Mouse (Mus musculus) MEL (cell line): Measurements from ENCODE around the gene Pbx3.

Experiments
- CHD1 ChIP-seq: IDR thresholded peaks from 2 replicates; pipeline ENCODE4 v1.6.1; 2012; ENCODE audit warnings: low read depth, mild to moderate bottlenecking, inconsistent platforms, low read length, improper control_type of control experiment
- E2F4 ChIP-seq: IDR thresholded peaks from 2 replicates; pipeline ENCODE4 v1.6.1; 2011; ENCODE audit warnings: low read depth, low read length, improper control_type of control experiment, borderline replicate concordance
- GATA1 ChIP-seq: IDR thresholded peaks from 2 replicates; pipeline ENCODE4 v1.6.1; 2011; ENCODE audit warnings: low read depth, low read length, improper control_type of control experiment
- MAX ChIP-seq: IDR thresholded peaks from 2 replicates; pipeline ENCODE4 v1.6.1; 2011; ENCODE audit warnings: low read length, improper control_type of control experiment
- MAZ ChIP-seq: IDR thresholded peaks from 2 replicates; pipeline ENCODE4 v1.6.1; 2012; ENCODE audit warnings: low read depth, mild to moderate bottlenecking, inconsistent platforms, low read length, improper control_type of control experiment
- MEF2A ChIP-seq: IDR thresholded peaks from 2 replicates; pipeline ENCODE4 v1.6.1; 2014; ENCODE audit warnings: low read depth, mild to moderate bottlenecking, inconsistent platforms, low read length, improper control_type of control experiment; ENCODE audit not compliant: poor library complexity, insufficient replicate concordance, severe bottlenecking; ENCODE audit errors: extremely low read depth
- POLR2A ChIP-seq, 2 experiments: IDR thresholded peaks; 2 replicates each; pipeline ENCODE4 v1.6.1; 2011 to 2012; ENCODE audit warnings: low read length in 2 of 2, mild to moderate bottlenecking in 2 of 2, control low read depth in 1 of 2, improper control_type of control experiment in 1 of 2, low read depth in 1 of 2, moderate library complexity in 1 of 2; ENCODE audit not compliant: control insufficient read depth in 1 of 2, insufficient read depth in 1 of 2, poor library complexity in 1 of 2
- RAD21 ChIP-seq: IDR thresholded peaks from 2 replicates; pipeline ENCODE4 v1.6.1; 2011; ENCODE audit warnings: mild to moderate bottlenecking, low read depth, low read length, improper control_type of control experiment
- ZNF384 ChIP-seq: IDR thresholded peaks from 2 replicates; pipeline ENCODE4 v1.6.1; 2012; ENCODE audit warnings: low read depth, mild to moderate bottlenecking, inconsistent platforms, low read length, improper control_type of control experiment

DNA sequence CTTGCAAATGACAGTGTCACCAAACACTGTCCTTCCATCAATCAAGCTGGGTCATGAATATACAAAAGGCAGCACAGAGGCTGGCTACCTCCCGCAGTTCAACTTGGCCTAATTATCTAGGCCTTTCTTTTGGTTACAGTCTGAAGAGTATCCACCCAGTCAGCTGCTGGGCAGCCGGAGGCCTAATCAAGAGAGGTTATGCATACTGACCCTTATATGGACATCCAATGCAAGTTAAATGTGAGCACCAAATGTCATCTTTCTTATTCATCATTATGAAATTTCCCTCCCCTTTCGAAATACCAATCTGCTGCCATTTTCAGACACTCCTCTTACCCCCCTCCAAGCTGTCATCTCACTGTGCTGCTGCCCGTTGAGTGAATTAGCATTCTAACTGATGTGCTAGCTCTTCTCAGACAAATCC lies 112.3 kb downstream of the Pbx3 start:
- TF ChIP-seq RAD21: no peak
- no peak for TF ChIP-seq MAX
- no peak for TF ChIP-seq CHD1
- no peak for TF ChIP-seq ZNF384
- TF ChIP-seq MAZ: no peak
- TF ChIP-seq POLR2A (IDR thresholded peaks at IDR 0.05; ENCODE audit: control insufficient read depth in 1 of 2, insufficient read depth in 1 of 2, low read depth in 1 of 2, low read length in 2 of 2, poor library complexity in 1 of 2): no peak
- TF ChIP-seq MEF2A: no peak
- no peak for TF ChIP-seq E2F4
- TF ChIP-seq GATA1: no peak
